Mouse (Mus musculus) spleen, adult 18-20 months (tissue): ENCODE results near the gene Pdia5.

Source experiments
- DNase-seq, 2 experiments: peaks; one replicate each; pipeline ENCODE4 v3.0.0; 2022; ENCODE audit warnings: mixed read lengths in 2 of 2

Gene Pdia5

DNA sequence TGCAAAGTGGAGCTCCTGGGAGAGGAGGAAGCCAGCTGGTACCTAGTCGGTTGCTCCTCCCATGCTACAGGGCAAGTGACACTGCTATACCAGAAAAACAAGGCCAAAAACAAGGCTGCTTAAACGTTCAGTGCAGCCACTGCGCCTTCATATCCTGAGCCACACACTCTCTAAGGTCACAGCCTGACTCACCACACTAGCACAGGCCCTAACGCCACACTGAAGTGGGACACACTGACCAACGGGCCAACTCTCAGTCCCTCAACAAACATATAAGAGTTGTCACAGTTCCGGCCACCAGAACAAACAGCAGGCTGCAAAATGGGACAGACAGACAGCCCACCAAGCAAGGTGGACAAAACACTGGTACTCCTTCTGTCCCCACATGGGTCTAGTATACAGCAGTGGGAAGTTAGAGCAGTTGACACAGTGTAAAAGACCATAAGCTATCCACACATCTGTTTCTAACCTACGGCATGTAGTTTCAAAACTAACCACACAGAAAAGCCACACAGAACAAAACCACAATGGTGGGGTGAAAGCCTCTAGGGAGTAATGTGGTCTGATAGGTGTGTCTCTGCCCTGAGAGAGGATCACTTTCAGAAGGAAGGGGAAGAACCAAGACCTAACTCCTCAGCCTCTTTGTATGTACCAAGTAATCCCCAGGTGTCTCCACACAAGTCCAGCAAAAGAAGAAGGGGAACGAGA, 6.0 kb downstream of the Pdia5 start:
- no peak for DNase-seq

GRCm38 (mm10) chr16:35484105-35484504, 6.6 kb downstream of the Pdia5 start:
- DNase-seq: no peak

DNA sequence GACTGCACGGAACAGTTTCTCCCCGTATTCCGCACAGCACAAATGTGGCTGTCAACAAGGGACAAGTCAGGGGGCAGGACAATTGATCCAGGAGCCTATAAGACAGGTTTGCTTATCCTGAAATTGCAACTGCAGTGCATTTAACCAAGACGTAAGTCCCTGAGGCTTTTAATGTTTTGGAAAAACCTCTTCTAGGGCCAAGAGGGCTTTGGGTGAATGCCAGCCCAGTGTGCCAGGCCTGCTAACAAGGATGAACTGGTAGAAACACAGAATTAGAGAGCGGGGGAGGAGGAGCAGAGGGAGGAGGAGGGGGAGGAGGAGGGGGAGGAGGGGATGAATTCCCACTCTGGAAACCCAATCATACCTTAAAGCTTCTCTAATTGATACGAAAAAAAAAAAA, 11.4 kb downstream of the Pdia5 start:
- DNase-seq: no peak

GRCm38 (mm10) chr16:35477273-35477672, 13.4 kb downstream of the Pdia5 start:
- DNase-seq: no peak

GRCm38 (mm10) chr16:35472569-35473275, 18.0 kb downstream of the Pdia5 start:
- no peak for DNase-seq

- no peak for DNase-seq
Measured at GRCm38 (mm10) chr16:35471841-35472568, 18.7 kb downstream of the Pdia5 start.

- no peak for DNase-seq
Measured at GRCm38 (mm10) chr16:35470983-35471382, 19.7 kb downstream of the Pdia5 start.

DNA sequence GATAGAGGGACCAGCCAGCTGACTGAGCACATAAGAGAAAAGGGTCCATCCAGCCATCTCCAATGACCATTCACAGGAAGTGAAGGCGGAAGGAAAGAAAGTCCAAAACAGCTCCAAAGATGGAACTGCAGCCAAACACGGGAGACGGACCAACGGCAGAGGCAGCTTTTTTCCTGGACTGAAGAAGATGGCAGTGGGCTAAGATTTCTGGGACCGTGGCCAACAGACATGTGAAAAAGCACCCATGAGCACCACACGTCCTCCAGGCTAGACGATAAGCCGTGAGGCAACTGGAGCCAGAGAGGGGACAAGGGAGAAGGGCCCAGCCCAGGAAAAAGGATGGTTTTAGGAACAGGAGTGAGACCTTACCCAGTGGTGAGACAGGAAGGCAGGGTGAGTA, 20.6 kb downstream of the Pdia5 start:
- no peak for DNase-seq

- no peak for DNase-seq
Measured at GRCm38 (mm10) chr16:35469016-35469415, 21.7 kb downstream of the Pdia5 start.

GRCm38 (mm10) chr16:35467044-35467443, 23.6 kb downstream of the Pdia5 start:
- DNase-seq: no peak

DNA sequence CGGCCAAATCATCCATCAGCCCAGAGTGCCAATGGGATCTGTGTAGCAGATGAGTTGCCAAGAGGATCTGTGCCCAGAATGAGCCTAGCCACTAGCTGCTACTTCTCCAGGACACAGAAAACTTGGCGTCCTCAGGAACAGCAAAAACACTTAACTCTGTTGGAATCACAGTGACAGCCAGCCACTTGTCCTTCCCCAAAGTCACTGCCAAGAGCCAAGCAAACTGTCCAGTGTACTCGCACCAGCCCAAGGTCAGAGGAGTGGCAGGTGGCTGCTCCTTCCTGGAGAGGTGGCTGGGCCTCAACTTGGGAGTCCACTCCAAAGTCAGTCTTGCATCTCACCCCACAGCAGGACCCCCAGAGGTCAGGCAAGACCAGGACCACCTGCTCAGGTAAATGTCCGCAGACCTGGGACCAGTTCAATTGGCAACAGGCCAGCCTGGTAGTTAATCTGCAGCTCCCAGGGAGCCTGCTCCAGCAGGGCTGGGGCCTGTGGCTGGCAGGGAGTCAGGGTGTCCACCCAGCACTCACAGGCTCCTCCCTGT, 24.8 kb downstream of the Pdia5 start:
- no peak for DNase-seq

- DNase-seq: no peak
Measured at GRCm38 (mm10) chr16:35464686-35465308, 25.9 kb downstream of the Pdia5 start.

- no peak for DNase-seq
Measured at GRCm38 (mm10) chr16:35463708-35464107, 27.0 kb downstream of the Pdia5 start.

DNA sequence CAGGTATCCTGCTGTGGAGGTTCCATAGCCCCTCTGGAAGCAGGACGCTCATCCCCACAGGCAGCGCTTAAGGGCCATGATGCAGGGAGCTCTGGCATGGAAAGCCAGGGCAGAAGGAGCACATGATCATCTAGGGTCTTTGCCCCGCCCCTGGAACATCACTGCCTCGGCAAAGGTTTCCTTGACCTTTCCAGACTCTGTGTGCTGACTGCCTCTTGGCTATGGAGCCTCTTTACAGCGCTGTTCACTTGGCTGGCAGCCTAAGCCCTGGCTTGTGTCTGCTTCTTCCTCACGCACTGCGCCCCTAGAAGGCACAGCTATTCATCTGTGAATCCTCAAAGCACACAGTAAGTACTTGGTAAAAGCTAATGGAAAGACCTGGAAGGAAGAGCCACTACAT, 27.7 kb downstream of the Pdia5 start:
- DNase-seq: no peak

DNA sequence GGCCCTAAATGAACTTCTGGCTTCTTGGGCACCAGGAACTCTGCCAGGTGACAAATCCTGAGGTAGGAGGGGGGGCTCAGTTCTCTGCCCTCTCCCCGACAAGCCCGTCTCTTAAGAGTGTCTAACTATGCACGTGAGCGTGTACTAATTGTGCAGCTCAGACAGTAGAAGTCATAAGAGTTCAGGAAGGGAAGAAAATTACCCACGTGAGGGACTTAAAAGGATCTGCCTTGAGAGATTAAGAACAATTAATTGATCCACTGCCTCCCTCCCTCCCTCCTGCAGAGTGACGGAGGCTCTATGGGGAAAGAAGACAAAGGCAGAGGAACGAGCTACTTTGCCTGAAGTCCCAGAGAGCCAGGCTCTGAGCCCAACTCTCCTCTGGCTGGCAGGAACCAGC, 31.1 kb downstream of the Pdia5 start:
- DNase-seq: no peak

DNA sequence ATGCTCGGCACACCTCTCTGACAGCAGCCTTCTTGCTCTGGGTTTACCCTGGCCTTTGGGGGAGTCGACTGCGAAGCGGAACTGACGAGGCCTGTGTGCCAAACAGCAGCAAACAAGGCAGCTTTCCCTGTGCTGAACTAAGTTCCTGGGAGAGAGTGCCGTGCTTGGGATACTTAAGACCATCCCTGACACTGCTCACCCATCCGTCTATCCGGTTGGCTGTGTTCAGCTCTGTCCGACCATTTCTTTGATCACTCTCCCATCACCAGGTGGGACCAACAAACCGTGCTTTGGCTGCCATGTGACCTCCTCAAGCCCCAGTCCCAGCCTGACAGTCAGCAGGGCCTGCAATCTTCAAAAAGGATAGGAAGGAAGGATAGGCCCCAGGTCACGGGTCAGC, 32.4 kb downstream of the Pdia5 start:
- no peak for DNase-seq

DNA sequence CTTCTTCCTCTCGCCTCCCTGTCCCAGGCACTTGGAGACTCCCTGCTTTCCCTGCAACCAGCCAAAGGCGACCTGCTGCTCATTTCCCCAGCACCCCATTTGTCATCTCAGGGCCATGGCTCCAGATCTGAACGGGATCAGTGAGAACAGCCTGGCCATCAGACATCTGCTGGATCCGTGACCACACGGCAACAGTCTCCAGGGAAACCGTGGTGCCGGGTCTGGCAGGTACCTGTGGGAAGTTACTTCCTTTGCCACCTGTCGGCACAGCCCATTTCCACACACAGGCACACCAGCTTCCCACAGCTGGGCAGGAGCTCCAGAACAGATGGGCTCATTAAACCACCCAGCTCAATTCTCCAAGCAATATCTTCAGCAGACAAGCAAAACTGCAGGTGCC, 33.2 kb downstream of the Pdia5 start:
- DNase-seq: no peak

DNA sequence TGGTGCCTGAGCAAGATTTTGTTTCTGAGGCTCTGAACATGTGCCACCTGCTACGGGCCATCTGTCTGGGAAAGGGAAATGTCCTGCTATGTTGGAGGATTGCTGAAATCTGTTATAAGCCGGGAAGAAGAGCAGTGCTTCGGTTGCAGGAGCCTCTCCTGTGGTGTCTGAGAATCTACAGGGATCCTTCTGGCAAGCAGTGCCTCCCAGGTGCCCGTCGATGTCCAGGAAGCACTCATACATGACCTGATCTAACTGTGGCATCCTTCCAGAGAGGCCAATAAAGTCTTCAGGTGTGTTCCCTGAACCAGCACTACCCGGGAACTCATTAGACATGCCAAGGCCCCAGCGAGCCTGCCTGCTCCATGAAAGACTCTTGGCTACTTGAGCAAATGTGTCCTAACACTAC, 33.7 kb downstream of the Pdia5 start:
- DNase-seq: no peak

DNA sequence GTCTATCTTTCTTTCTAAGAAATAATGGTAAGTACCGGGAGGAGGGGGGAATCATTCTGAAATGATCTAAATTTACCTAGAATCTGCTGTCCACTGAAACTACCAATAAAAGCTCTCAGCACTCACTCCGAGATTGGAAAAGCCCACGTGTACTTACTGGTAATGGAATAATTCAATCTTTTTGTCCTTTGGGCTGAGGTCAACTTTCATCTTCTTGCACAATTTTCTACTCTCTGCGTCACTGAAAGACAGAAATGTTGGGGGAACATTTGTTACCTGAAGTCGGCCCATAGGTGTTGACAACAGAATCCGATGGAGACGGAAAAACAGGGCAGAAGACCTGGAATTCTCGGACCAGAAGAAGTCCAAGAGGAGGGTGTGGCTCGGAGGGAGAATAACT, 34.4 kb downstream of the Pdia5 start:
- no peak for DNase-seq

DNA sequence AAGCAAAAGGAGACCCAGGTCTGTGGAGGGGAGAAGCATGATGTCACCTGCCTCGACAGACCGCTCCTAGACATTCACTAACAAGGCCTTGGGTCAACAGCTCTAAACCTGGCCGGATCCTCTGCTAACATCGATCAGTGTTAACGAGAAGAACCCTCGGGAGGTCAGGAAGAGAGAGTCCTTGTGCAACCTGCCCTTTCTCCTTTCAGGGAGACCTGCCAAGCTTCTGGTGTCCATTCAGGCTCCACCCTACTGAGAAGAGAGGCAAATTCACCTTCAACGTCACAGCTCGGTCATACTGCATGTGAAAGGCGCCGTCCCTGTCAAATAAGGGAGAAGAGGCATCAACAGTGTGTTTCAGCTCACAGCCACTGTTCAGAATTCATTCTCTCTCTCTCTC, 34.9 kb downstream of the Pdia5 start:
- no peak for DNase-seq

DNA sequence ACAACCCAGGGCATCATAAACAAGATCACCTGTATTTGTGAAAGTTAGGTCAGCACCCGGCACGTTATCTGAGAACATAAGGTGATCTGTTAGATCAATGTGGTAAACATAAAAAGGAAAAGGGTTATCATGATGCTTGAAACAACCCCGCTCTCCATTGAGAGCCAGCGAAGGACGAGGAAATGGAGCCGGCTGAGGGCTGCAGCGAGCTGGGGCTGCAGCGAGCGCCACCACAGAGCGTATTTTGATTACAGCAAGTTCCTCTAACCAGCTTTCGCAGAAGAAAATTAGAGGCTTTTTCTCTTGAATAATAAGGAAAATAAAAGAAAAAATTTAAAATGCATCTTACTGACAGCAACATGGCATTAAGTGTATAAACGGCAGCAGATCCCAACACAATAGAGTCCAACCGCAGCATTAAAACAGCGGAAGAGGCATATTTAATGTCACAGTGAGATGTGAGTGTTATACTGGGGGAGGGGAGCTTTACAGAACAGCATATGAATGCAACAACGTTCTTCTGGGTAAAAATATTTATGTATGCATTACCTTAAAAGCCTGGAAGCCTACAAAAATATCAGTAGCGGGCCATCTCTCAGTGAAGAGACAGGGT, 40.5 kb downstream of the Pdia5 start:
- DNase-seq: no peak

GRCm38 (mm10) chr16:35442026-35442415, 48.7 kb downstream of the Pdia5 start:
- DNase-seq: no peak
